Mouse (Mus musculus): ENCODE data around the gene Kpna7. TPM values are rescaled to one million over a fixed set of nuclear protein-coding genes. Genes with fewer than 3 reads are reported as not detected.
A peak's percentile ranks its signal among the peaks of the same experiment; 100 is the strongest.
"Not testable (repeated sequence)": the region's sequence is repeated elsewhere in the genome, so short reads cannot be mapped to it uniquely, and the experiment has no call there.

The Kpna7 gene
- total RNA-seq, 2 experiments from 2014 or later, result not detected

DNA sequence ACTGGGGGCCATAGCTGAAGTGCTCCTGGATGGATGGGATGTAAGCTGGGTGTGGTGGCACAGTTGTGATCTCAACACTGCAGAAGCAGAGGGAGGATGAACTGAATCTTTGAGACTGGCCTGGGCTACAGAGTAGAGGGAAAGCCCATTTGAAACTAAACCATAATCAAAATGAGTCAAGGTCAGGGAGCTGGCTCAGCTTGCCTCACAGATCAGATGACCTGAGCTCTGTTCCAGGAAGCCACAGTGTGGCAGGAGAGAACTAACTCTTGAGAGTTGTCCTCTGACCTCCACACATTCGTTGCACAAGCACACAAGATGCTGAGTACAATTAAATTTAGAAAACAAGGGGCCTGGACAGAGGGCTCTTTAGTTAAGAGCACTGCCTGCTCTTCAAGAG, 63.6 kb downstream of the Kpna7 start:
- DNase-seq, result peak; percentile 25 to 33

DNA sequence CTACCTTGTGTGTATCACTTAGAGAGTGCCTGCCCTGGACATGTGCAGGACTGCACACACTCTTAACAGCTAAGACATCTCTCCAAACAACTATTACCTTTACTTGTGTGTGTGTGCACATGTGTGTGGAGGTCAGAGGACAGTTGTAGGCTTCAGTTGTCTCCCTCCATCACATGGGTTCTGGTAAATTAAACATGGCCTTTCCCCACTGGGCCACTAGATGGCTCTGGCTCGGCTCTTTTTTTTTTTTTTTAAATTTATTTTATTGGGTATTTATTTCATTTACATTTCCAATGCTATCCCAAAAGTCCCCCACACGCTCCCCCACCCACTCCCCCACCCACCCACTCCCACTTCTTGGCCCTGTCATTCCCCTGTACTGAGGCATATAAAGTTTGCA, 67.1 kb downstream of the Kpna7 start:
- DNase-seq, result not testable (repeated sequence)

DNA sequence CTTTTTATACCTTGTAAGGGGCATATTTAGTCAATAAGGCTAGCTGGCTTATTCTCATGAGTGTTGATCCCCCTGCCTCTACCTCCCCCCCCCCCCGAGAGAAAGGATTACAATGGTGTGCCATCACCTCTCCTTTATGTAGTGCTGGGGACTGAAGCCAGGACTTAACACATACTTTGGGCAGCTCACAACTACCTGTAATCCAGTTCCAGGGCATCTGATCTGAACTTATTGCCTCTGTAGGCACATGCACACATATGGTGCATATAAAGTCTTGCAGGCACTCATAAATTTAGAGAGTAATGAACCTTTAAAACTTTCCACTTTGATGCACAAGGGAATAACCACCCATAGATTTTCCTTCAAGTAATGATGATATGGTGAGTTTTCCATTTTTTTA, 69.6 kb downstream of the Kpna7 start:
- no peak for DNase-seq

DNA sequence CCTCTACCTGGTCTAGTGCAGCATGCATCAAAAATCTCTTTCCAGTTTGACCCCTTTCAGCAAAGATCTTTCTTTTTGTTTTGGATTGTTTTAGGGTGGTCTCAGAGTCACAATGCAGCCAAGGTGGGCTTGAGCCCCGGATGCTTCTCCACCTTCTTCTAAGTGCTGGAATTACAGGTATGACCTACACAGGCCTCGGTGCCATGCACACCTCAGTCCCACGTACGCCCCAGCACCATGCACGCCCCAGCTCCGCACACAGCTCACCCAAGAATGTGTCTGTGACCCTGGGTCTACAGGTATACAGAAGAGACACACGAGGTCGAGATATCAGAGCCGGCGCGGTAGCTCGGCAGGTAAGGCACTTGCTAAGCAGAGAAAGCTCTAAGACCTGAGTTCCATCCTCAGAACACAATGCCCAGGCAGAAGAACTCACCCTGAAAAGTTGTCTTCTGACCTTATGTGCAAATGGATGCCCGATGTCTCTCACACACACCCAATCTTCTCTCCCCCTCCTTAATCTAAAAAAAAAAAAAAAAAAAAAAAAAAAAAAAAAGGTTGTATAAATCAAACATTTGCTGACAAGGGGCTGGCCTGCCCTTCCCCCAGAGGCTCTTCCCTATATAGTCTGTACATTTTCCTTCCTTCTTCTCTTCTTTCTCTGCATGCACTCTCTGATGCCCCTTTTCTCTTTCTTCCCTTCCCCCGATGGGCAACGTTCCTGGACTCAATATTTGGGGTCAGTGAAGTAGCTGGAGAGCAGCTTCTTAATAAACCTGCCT, 74.8 kb downstream of the Kpna7 start:
- DNase-seq, result no peak

DNA sequence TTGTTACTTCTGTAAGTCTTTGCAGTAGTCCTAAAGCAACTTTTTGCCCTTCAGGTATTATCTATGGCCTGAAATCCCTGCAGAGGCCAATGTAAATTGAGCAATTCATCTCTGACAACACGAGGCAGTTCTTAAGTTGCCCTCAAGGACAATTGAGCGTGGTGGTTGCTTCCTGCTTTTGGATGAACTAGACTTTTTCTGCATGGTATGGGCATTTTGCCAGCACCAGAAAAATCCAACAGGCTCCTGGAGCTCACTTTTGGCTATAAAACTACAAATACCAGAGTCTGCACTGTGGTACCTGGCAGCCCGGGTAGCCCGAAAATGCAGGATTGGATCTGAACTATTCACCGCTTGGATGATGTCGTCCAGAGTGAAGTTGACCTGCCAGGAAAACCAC, 78.2 kb downstream of the Kpna7 start:
- DNase-seq, result peak; percentile 32 to 56

DNA sequence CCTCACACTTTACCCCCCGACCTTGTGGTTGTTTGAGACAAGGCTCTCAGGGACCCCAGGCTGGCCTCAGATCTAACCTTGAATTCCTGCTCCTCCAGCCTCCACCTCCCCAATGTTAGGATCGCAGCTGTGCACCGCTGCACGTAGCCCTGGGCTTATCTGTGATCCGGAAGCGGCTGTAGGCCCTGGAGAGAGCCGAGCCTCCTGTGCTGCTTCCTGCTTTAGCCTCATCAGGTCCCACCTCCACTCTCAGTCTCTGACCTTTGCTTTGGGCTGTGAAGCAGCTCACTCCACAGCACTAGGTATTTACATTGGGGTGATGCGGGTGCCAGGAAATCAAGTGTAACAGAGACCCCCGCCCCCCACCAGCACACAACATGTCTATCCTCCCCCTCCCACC, 79.3 kb downstream of the Kpna7 start:
- no peak for DNase-seq

DNA sequence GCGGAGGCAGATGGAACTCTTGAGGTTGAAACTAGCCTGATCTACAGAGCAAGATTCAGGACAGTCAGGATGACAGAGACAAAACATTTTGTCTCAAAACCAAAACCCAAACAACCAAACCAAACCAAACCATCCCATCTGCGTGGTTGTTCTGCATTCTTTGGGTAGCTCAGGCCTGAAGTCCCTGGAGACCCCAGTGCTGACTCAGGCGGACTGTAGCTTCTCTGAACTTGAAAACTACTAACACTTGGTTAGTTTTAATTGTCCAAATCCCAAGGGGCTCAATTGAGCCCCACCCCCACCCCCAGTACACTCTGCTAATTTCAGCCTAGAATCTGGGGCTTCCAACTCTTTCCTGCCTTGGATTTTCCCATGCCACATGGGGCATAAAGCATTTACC, 80.5 kb downstream of the Kpna7 start:
- DNase-seq, result no peak

DNA sequence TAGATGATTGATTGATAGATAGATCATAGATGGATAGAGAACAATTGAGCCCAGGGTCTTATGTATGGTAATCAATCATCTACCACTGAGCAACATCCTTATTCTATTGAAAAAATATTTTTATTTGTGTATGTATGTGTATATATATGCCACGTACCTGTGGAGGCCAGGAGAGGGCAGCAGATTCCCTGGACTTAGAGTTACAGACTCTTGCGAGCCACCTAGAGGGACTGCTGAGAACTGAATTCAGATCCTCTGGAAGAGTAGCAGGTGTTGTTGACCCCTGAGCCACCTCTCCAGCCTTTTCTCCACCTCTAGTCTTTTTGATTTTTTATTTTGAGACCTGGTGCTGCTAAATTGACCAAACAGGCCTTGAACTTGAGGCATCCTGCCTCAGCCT, 85.3 kb downstream of the Kpna7 start:
- DNase-seq, result no peak

DNA sequence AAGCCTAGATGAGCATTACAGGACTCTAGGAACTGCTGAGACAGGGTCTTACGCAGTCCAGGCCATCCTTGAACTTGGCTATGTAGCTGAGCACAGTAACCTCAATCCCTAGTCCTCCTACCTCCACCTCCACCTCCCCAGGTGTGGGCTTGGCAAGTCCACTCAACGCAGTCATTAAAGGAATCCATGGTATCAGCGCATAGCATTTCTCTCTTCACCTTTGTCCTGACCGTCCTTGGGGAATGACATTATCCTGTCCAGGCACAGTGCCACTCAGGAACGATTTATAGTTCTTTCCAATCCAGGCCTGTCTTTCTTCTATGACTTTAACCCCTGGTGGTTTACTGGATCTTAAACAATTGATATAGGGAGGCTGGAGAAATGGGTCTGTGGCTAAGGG, 93.3 kb downstream of the Kpna7 start:
- no peak for DNase-seq

DNA sequence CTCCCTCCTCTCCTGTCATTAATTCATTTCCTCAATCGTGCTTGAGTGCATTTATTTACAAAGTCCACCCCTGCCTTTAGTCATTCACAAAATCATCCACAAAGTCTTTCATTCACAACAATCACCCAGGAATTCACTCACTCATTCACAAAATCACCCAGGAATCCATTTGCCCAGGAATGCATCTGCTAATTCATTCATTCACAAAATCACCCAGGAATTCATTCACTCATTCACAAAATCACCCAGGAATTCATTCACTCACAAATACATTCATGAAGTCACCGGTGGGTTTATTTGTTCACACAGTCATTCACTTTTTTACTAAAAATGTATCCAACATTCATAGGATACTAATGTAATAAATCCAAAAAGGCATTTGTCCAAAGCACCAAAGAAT, 93.8 kb downstream of the Kpna7 start:
- DNase-seq, result no peak

DNA sequence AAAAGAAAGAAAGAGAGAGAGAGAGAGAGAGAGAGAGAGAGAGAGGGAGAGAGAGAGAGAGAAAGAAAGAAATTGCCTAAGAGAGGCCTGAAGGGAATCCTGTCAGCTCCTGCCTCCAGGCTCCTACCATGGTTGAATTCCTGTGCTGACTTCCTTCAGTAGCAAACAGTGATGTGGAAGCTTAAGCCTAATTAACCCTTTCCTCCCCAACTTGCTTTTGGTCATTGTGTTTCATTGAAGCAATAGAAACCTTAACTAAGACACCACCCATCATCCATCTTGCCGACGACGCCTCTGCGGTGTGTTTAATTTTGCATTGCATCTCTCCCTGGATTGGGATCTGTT, 94.8 kb downstream of the Kpna7 start:
- no peak for DNase-seq

DNA sequence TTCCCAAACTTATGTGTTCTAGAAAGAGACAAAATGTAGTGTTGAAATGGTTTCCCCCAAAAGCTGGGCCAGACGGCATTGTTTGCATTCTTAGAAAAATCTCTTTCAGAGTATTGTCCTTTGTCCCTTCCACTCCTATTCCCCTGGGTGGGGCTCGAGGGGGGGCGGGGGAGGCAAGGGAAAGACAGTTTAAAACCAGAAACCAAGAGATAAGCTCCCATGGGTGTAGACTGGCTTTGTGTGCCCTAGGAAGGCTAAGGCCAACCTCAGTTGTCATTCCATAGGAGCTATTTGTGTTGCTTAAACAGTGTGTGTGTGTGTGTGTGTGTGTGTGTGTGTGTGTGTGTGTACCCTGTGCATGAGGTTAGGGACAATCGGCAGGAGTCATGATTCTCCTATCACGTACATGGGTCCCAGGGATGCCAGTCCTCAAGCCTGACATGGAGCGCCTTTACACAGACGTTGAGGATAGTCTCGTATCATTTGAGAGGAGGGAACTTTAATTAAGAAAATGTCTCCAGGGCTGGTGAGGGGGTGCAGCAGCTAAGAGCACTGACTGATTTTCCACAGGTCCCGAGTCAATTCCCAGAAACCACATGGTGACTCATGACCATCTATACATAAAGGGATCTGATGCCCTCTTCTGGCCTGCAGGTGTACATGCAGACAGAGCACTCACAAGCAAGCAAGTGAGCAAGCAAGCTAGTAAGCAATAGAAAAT, 95.3 kb downstream of the Kpna7 start:
- DNase-seq, result peak; percentile 30 to 55

DNA sequence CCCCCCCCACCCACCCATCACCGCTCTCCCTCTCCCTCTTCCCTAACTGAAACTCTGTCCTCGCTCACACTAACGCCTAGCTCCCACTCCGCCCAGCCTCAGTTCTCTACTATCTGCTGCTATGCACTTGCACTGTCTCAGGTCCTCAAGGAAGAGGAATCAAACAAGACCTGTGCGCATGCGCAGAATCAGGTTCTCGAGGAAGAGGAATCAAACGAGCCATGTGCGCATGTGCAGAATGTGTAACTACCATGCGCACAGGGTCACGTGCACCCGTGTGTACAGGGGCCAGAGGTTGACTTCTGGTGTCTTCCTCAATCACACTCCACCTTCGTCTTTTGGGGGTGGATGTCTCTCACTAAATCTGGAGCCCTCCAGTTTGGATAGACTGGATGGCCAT, 96.3 kb downstream of the Kpna7 start:
- DNase-seq, result no peak

DNA sequence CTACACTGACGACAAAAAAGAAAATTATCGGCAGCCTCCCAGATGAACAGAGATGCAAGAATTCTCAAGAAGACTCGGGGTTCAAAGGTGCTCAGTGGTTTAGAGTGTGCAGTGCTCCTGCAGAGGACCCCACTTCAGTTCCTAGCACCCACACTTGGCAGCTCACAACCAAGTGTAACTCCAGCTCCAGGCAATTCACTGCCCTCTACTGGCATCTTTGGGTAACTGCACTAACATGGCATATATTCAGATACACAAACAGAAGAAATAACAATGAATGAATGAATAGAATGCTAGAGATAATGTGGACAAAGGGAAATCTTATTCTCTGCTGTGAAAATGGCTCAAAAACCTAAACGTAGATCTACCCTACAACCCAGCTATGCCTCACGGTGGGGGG, 99.0 kb downstream of the Kpna7 start:
- DNase-seq, result no peak

DNA sequence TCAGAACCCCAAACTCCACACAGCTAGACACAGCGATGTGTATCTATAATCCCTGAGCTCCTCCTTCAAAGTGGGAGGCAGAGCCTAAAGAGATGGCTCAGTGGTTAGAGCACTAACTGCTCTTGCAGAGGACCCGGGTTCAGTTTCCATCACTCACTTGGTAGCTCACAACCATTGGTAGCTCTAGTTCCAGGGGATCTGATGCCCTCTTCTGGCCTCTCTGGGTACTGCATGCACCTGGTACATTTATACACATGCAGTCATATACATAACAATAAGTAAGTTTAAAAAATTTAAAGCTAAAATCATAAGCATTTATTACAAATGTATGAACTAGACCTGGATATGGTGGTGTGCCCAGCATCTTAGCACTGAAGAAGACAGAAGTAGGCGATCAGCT, 100.6 kb downstream of the Kpna7 start:
- DNase-seq, result no peak

DNA sequence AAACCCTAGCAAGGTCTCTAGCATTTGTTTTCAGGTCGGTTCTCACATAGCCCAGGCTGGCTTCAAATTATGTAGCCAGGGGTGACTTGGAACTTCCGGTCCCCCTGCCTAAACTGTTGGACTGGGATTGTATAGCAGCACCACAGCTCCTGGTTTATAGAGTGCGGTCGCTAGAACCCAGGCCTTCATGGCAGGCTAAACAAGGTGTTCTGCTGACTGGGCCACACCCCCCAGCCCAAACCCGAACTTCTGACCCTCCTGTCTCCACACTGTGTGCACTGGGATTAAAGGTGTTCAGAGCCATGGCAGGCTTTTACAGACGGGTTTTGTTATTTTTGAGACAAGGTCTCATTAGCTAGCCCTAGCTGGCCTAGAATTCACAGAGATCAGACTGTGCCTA, 104.7 kb downstream of the Kpna7 start:
- no peak for DNase-seq

DNA sequence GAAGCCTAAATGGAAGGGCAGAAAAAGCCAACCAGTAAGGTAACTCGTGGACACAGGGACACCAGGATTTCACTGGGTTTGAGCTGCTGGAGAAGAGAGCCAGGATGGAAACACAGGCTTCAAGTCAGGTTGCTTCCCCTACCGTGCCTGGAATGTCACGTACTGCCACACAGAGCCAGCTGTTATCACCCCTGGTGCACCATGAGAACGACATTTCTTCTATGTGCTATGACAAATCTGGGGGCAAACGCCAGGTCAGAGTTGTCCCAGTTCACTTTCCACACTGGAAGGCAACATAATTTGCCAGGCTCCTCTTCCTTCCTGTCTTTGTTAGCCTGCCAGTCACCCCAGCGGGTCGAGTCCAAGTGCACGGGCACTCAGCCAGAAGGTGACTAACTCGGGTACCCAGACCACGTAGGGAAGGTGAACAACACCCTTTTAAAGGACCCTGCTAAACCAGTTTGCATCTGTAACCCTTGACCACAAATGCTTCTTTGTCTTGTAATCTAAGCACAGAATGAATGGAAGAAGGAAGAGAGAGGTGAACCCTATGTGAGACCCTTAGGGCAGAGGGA, 105.2 kb downstream of the Kpna7 start:
- peak; percentile 75 to 79 for DNase-seq

DNA sequence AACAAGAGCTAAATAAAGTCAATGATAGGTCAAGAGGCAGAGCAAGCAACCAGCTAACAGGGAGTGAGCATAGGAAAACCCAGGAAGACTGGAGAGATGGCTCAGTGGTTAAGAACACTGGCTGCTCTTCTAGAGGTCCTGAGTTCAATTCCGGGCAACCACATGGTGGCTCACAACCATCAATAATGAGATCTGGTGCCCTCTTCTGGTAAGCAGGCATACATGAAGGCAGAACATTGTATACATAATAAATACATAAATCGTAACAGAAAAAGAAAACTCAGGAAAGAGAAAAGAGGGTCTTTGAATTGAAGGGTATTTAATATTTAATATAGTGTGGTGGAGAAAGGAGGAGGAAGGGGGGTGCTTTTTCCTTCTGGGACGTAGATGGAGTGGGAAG, 112.6 kb downstream of the Kpna7 start:
- DNase-seq, result peak in 1 of 2 experiments; percentile 9

DNA sequence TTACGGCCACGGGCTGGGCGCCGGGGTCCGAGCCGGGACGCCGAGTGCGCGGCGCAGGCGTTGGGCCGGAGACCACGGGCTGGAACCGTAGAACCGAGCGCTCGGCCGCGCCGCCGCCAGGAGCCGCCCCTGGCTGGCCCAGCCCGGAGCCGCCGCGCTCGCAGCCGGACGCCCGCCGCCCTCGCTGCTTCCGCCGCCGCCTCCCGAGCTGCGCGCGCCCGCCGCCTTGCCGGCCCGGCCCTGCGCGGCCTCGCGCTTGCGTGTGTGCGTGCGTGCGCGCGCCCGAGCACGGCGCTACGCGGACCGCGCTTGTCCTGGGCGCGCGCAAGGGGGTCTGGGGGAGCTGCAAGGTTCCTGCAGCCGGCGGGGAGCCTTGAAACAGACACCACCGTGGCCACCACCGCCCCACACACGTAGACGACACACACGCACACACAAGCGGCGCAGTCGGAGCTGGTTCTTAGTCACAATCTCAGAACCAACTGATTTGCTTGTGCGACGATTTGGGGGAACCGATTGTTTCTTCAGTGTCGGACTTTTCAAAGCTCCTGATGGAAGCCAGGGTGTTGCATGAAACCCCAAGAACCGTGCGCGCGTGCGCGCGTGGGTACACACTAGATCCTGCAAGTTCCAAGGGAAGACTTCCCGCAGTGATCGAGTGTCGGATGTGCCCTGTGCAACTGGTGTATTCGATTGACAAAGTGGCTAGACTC, 118.0 kb downstream of the Kpna7 start, which contains the start of gene Smurf1:
TSS of gene Smurf1 (minus strand) at position 209 of the 713 bp plus-strand sequence.
- peak; percentile 87 to 94 for DNase-seq

DNA sequence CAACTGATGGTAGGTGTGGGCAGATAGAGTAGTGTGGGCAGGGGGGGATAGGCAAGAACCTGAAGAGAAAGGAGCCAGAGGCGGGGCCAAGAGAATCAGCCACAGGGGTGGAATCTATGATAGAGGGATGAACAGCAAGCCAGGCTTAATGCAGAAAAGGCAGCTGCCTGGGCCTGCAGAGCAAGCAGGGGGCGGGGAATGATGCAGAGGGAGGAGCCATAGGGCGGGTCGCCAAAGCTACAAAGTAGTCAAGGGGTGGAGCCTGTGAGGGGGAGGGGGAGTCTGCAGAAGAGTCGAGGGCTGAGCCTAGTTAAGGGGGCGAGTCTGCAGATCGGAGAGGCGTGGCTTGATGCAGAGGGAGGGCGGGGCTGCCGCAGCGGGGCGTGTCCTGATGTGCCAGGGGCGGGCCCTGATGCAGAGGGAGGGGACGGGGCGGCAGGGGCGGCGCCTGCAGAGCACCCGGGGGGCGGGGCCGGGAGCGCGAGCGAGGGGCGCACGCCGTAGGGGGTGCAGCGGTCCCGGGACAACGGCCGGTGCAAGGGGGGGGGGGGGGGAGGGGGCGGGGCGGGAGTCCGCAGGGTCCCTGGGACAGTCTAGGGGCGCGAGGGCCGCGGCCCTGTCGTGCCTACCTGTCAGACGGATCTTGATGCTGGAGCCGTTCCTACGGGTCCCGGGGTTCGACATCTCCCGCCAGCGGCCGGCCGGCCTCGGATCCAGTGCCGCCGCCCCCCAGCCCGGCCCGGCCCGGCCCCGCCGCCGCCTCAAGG, 118.8 kb downstream of the Kpna7 start:
- DNase-seq, result peak; percentile 84 to 91

DNA sequence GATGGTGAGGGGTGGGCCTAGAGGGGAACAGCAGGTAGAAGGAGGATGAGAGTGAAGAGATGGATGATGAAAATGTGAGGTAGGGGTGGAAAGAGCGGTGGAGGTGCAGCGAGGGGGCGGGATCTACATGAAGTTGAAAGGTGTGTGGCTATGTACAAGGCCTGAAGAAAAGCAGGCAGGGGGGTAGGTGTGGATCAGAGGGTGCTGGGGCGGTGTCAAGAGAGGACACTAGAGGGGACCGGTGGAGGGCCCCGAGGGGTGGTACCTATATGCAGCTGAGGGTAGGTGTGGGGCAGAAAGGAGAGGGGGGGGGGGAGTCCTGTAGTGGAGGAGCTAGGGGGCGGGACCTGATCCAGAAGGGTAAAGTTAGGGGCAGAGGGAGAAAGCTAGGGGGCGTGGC, 119.4 kb downstream of the Kpna7 start:
- DNase-seq, result no peak

DNA sequence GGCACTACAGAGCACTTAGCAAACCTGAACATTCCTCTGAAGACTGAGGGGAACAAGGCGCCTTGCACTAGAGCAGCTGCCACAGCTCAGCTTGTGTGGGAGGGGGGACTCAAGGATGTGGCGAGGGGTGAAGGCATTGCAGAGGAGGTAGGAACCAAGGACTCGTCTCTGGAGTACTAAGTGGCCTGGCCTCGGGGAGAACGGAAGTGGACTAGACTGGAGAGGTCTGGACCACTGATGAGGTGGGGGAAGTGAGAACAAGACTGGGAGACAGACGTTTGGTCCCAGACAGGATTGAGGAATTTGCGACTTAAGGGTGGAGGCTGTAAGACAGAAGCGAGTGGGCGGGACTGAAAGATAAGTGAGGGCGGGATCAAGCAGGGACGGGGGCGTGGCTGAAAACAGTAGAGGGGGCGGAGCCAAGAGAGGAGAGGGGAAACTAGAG, 120.0 kb downstream of the Kpna7 start:
- peak; percentile 52 to 69 for DNase-seq

All from adrenal gland, postnatal 36 days (tissue).